Mouse (Mus musculus) inflammation-experienced regulatory T-cells, adult 6 months (primary cell): ENCODE results near the gene Clns1a. TPM values are rescaled to one million over a fixed set of nuclear protein-coding genes. Genes with fewer than 3 reads are reported as not detected.

Experiments
- ATAC-seq: one replicate; pipeline ENCODE4 v1.8.0; 2017
- polyA plus RNA-seq, 3 experiments: library from polyadenylated mRNA; unstranded; fragments of 100-300 nt; shearing (Covaris generic); gene quantifications; one replicate each; pipeline ENCODE4 v1.2.1; 2017

Gene Clns1a
- polyA plus RNA-seq, 3 experiments from 2014 or later, result 86.2 to 95.6 (median 88.7) TPM

GRCm38 (mm10) chr7:97728666-97729614 is 32.5 kb downstream of the Clns1a start:
- no peak for ATAC-seq

DNA sequence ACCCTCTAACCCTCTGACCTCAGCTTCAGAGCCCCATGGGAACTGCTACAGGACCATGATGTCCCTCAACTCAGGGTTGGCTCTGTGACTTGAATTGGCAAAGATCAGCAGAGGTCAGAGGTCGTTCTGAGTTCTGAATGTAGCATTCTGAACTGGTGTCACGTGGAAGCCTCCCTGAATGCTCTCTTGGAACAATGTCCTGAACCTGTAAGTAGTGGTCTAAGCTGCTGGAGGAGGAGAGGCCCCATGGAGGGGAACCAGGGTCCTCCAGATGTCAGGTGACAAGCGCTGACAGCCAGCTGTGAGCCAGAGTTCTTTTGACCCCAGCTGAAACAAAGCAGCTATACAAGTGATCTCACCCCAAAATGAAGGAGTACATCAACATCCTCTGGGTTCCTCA is 34.0 kb downstream of the Clns1a start:
- no peak for ATAC-seq

DNA sequence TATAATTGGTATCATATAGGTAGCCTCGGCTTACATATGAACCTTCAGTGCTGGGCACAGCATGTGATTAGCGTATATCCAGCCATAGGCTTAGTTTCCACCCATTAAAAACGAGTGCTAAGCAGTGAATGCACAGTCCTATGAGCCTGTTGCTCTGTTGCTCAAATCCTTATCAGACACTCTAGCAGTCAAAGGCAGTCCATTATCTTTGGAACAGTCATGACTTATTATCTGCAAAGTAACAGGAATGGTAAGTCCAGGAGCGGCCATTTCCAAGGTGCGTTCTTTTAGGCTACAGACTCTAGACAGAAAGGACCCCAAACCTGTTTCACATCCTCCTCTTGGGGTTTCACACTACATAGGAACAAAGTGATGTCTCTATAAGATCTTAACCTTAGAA is 37.2 kb downstream of the Clns1a start:
- no peak for ATAC-seq

DNA sequence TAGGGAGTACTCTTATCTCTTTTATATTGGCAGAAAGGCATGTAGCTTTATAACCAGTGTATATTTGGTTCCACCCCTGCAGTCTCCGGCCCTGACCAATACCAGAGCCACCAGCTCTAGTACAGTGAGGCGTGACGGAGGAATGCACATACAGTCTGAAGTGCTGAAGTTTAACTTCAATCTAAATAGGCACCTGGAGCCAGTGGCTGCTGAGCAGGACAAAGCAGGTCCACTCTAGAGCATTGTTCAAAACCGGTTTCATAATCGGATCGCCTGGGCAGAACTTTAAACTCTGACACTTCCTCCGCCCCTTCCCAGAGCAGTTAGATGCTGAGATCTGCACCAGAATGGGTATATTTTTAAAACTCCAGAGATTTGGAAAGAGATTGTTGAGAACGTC is 38.6 kb downstream of the Clns1a start:
- no peak for ATAC-seq

GRCm38 (mm10) chr7:97735886-97736420 is 39.5 kb downstream of the Clns1a start:
- ATAC-seq, result no peak

GRCm38 (mm10) chr7:97737256-97737637 is 40.8 kb downstream of the Clns1a start:
- no peak for ATAC-seq

- ATAC-seq, result peak; percentile 54
Observed at GRCm38 (mm10) chr7:97737638-97738456, 41.4 kb downstream of the Clns1a start, which contains the start of gene Aqp11. Aqp11 (minus strand) TSS chr7:97738289.

- ATAC-seq, result no peak
Observed at GRCm38 (mm10) chr7:97740948-97741347, 44.5 kb downstream of the Clns1a start.

DNA sequence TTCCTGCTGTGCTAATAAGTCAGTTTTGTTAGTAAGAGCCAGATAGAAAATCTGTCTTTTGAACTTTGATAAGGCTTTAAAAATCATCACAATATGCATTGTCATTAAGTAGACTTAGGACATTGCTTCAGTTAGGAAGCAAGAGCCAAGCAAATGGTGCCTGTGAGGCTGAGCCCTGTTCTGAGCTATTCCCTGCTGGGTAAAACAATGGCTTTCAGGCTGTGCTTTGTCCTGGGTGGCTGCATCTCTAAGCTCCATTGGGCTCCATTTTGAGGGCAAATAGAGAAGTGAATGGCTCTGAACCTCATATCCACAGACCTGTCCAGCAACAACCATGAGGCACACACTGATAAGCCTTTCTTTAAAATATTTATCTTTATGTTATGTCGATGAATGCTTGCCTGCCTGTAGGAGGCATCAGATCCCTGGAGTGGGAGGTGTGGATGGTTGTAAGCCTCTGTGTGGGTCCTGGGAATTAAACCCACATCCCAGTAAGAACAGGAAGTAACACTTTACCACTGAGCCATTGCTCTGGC is 45.4 kb downstream of the Clns1a start:
- ATAC-seq, result no peak

DNA sequence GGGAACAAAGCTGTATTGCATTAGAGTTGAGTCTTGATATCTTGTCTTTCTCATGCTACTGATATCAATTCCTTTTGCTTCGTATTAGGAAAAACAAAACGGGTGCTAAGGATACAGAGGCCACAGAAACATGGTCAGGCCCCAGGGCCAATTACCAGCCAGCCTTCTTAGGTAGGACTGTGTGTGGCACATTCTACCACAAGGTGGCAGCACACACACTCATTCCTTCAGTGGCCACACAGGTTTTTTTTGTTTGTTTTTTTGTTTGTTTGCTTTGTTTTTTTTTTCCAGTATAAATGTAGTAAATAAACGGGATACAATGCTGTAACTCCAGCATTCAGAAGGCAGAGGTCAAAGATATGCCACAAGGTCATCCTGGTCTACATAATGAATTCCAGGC is 48.9 kb downstream of the Clns1a start:
- ATAC-seq, result no peak

GRCm38 (mm10) chr7:97747176-97747707 is 50.8 kb downstream of the Clns1a start:
- ATAC-seq, result no peak

- peak; percentile 60 for ATAC-seq
Observed at GRCm38 (mm10) chr7:97747787-97748497, 51.5 kb downstream of the Clns1a start.

DNA sequence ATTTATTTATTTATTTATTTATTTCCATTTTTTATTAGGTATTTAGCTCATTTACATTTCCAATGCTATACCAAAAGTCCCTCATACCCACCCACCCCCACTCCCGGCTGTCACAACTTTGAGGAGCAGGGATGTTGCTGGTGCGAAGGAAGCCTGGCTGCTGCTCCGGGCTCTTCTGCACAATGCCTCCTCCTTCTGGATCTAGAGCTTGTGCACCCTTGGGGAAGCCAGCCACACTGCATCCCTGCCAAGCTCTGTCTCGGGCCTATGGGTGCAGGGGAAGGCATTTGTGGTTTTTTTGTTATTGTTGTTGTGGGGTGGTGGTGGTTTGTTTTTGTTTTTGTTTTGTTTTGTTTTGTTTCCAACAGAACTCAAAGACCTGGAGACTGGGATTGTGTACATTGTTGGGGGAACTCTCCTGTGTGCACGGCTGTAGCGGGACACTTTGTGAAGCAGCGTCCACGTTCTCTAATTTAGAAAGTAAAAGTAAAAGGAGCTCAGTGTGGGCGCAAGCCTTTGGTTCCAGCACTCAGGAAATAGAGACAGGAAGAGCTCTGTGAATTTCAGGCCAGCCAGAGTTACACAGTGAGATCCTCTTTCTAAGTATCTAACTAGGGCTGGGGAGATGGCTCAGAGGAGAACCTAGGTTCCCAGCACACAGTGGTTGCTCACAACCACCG is 52.2 kb downstream of the Clns1a start:
- ATAC-seq, result peak; percentile 66

- peak; percentile 63 for ATAC-seq
Observed at GRCm38 (mm10) chr7:97749207-97750190, 53.1 kb downstream of the Clns1a start.

DNA sequence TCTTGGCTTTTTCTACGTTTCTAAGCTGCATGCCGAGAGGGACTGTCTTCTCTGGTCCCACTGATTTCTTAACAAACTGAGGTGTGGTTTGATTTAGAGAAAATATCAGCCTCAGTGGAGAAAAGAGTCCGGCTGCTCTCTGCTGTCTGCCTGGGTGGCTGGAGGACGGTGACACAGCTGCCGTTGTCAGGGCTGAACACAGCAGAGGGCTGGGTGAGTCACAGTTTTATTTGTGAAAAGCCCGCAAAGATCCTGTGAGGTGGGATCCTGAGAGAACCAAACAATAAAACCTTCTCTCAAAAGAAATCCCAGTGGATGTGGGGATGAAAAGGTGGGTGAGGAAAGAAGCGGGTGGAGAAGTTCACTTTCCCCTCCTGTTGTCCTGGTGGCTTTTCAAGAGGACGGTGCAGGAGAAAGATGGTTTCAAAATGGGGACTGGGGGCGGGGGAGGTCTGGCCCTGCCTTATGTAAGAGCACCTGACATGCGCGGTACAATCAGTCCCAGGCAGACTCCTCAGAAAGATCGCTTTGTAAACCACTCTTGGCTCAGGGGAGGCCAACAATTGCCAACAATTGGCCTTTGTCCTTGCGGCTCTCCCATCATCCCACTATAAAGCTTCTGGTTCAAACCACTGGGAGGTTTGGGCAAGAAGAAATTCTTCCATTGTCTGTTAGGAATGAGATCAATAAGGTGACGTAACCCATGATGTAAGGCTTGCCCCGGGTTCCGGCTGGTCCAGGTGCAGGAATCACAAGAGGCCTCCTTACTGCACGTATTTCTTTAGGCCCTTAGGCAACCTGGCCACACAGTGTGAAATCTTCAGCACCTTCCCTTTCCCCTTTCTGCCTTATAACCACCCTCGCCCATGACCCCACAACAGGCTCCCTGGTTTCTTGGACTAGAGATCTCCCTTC is 60.8 kb downstream of the Clns1a start:
- ATAC-seq, result no peak

- ATAC-seq, result no peak
Observed at GRCm38 (mm10) chr7:97764591-97764990, 68.2 kb downstream of the Clns1a start.

DNA sequence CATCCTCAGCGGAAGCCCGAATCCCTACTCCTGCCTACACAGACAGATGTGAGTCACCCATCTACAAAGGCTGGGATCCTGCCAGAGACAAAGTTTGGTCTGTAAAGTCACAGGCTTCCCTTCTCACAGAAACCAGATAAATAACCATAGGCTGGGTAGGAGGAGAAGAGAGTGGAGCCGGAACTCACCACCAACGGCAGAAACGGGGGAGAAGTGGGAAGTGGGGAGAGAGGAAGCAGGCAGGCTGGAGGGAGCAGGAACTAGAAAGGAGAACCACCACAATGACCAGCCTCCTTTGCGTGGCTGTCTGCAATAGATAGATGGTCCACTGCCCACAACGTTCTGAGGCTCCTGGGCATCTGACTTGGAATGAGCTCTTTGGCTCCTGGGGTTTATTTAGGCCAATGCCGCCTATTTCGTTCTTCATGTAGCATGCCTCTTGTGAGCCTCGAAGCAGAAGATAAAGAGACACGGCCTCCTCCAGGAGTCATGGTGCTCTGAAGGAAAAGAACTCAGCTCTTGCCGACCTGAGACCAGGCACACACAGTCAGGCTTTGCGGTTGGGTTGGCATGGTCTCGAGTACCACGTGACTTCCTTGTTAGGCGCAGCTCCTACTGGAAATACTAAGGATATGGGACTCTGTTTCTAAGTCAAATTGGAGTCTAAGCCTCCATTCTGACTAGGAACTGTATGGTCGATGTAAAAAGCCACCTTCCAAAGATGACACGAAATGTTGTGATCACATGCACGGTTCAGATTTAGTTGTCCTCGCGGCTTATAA is 68.9 kb downstream of the Clns1a start:
- ATAC-seq, result no peak

DNA sequence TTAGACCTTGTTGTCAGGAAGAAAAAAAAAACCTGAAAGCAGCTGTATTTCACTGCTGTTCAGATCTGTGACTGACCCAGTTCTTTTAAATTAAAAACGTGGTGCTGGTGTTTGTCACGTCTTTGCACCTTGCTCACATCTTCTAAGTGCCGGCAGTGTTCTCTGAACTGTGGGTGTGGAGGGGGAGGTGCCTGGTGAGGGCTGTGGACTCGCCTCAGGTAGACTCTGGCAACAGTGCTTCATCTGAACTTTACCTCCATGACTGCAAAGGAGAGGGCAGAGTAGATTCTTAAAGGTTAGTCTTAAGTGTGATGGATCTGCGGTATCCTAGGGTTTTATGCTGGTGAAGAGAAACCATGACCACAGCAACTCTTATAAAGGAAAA is 69.5 kb downstream of the Clns1a start:
- ATAC-seq, result no peak
